Mouse (Mus musculus) lung, embryonic 14.5 days (tissue): Measurements from ENCODE around the gene Rsph1. TPM values are rescaled to one million over a fixed set of nuclear protein-coding genes. Genes with fewer than 3 reads are reported as not detected.

Experiments used
- ATAC-seq: fragments of 200-750 bp; cut with Nextera tagmentation; 2 replicates; pipeline ENCODE4 v1.8.0; 2017; ENCODE audit warnings: mild to moderate bottlenecking, moderate TSS enrichment, moderate library complexity; ENCODE audit not compliant: insufficient read depth
- DNase-seq: peaks from one replicate; pipeline ENCODE4 v3.0.0-alpha.2; 2015
- H3K27ac ChIP-seq: fragments of 300-500 bp; sonication (generic); 2 replicates; pipeline ENCODE4 v1.5.1; 2014; ENCODE audit warnings: low read depth, mild to moderate bottlenecking, moderate library complexity
- H3K27me3 ChIP-seq: fragments of 300-500 bp; sonication (generic); 2 replicates; pipeline ENCODE4 v1.6.1; 2014; ENCODE audit warnings: low read length, control low read depth; ENCODE audit not compliant: insufficient read depth
- H3K36me3 ChIP-seq: fragments of 300-500 bp; sonication (generic); 2 replicates; pipeline ENCODE4 v1.6.1; 2014; ENCODE audit warnings: control low read depth; ENCODE audit not compliant: insufficient read depth
- H3K4me1 ChIP-seq: fragments of 300-500 bp; sonication (generic); 2 replicates; pipeline ENCODE4 v1.6.1; 2014; ENCODE audit warnings: antibody characterized with exemption, control low read depth; ENCODE audit not compliant: insufficient read depth
- H3K4me2 ChIP-seq: fragments of 300-500 bp; sonication (generic); 2 replicates; pipeline ENCODE4 v1.6.1; 2014; ENCODE audit warnings: mild to moderate bottlenecking
- H3K4me3 ChIP-seq: fragments of 300-500 bp; sonication (generic); 2 replicates; pipeline ENCODE4 v1.5.1; 2014; ENCODE audit warnings: low read depth, low read length
- H3K9ac ChIP-seq: fragments of 300-500 bp; sonication (generic); 2 replicates; pipeline ENCODE4 v1.6.1; 2014
- H3K9me3 ChIP-seq: fragments of 300-500 bp; sonication (generic); 2 replicates; pipeline ENCODE4 v1.6.1; 2016; ENCODE audit warnings: low read depth, low read length, control low read depth
- CTCF ChIP-seq: IDR thresholded peaks from 2 replicates; pipeline ENCODE4 v1.5.1; 2016; ENCODE audit warnings: antibody characterized with exemption, low read depth
- WGBS: fragments of 180-500 bp; shearing (Covaris S2); extraction: QIAGEN DNeasy Blood & Tissue Kit; methylation state at CpG from one replicate; pipeline ENCODE4 v1.1.7; 2014; 5-methylcytosine and 5-hydroxymethylcytosine counted together
- polyA plus RNA-seq: library from polyadenylated mRNA; unstranded; fragments of >200 nt; fragmentation: Nextera tagmentation; extraction: Ambion mirVana; gene quantifications from 2 replicates; pipeline ENCODE4 v1.2.1, GENCODE M21; 2014

Gene Rsph1
- polyA plus RNA-seq, 1 experiment from 2014 or later = 0.86 TPM

GRCm38 (mm10) chr17:31232251-31233010, 44.8 kb downstream of the Rsph1 start:
- no peaks in the 10 kb centered on the region for H3K4me1 ChIP-seq

DNA sequence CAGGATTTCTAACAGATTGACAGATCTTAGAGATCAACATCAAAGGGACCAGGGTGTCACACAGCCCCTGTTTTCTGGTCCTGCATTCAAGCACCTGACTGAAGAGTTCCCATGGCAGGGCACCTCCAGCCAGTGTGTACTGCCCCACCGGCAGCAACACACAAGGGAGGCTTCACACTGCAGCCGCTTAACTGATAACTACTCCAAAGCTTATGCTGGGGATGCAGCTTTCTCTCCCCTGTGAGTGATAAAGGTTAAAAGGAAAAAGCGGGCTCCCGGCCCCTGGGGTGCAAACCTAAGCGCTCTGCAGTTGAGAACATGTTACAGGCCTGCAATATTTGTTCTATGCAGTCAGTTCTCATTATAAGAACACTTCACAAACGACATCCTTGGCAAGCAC, 45.4 kb downstream of the Rsph1 start:
- no peaks in the 10 kb centered on the region for H3K4me1 ChIP-seq
- no peaks in the 10 kb centered on the region for H3K36me3 ChIP-seq
- H3K9ac ChIP-seq = no peak overlapping the region
- TF ChIP-seq CTCF = no peak
- H3K27ac ChIP-seq = no peak overlapping the region
- H3K4me2 ChIP-seq = no peak overlapping the region
- 40% methylated on average over 6 of the region's 6 CpGs for WGBS
- no peak for DNase-seq
- no peaks in the 10 kb centered on the region for H3K27me3 ChIP-seq
- no peak overlapping the region for H3K4me3 ChIP-seq
- H3K9me3 ChIP-seq = no peaks in the 10 kb centered on the region
- no peak for ATAC-seq

More at GRCm38 (mm10) chr17:31232251-31233010, 44.8 kb downstream of the Rsph1 start:
- WGBS = 55% methylated on average over 8 of the region's 8 CpGs
- Histone ChIP-seq H3K36me3 (no peaks in the 10 kb centered on the region), H3K27ac (no peak overlapping the region), H3K4me3 (no peak overlapping the region), H3K27me3 (no peaks in the 10 kb centered on the region), H3K9ac (no peak overlapping the region), H3K4me2 (no peak overlapping the region), H3K9me3 (no peaks in the 10 kb centered on the region)
- DNase-seq (no peak), ATAC-seq (no peak)
- no peak for TF ChIP-seq CTCF

DNA sequence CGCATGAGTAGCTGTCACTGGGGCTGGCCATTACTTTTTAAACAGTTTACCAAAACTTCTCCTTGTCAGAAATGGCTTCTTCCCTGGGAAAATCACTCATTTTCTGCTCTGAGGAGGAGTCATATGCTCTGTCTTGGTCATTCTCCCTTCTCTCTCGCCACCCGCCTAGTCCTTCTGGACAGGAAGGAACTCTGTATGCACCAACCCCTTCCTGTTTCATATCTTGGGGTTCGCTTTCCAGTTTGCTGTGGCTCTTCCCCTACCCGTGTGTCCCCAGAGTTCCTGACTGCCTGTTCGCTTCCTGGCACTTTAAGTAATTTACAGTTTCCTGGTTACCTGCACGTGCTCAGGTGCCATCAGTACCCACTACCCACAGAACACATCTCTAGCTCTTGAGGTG, 50.3 kb downstream of the Rsph1 start:
- no peaks in the 10 kb centered on the region for H3K36me3 ChIP-seq
- 68% methylated on average over 7 of the region's 7 CpGs for WGBS

DNA sequence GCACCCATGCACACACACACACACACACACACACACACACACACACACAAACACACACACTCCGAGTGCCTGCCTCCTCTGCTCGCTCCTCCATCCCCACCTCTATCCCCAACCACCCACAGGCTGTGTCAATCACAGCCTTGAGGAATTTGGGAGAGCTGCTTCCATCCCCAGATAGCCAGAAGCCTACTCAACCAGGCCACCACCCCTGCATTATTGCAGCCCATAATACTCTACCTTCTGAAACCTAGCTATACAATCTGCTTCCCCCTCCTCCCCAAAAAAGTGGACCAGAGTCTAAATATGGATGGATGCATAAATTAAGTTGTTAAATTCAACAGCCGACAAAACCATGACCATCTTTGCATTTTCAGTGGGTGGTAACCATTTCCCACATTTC, 50.8 kb downstream of the Rsph1 start:
- ATAC-seq = no peak
- H3K9me3 ChIP-seq = no peaks in the 10 kb centered on the region
- TF ChIP-seq CTCF = no peak
- no peak overlapping the region for H3K4me3 ChIP-seq
- WGBS = 60% methylated on average over 3 of the region's 3 CpGs
- H3K4me1 ChIP-seq = peaks cover 11% of the 10 kb centered on the region; the same call in 1 of the 2 replicates
- H3K27ac ChIP-seq = no peak overlapping the region
- H3K36me3 ChIP-seq = no peaks in the 10 kb centered on the region
- no peak for DNase-seq
- no peak overlapping the region for H3K9ac ChIP-seq
- no peaks in the 10 kb centered on the region for H3K27me3 ChIP-seq
- no peak overlapping the region for H3K4me2 ChIP-seq

More for the DNA sequence above, 50.3 kb downstream of the Rsph1 start:
- Histone ChIP-seq H3K4me2 (no peak overlapping the region), H3K4me3 (no peak overlapping the region), H3K4me1 (peaks cover 11% of the 10 kb centered on the region; the same call in 1 of the 2 replicates), H3K9ac (no peak overlapping the region), H3K27me3 (no peaks in the 10 kb centered on the region), H3K27ac (no peak overlapping the region), H3K9me3 (no peaks in the 10 kb centered on the region)
- no peak for ATAC-seq
- TF ChIP-seq CTCF = no peak
- DNase-seq = no peak

- WGBS = 66% methylated on average over 8 of the region's 8 CpGs
- Histone ChIP-seq H3K36me3 (no peaks in the 10 kb centered on the region), H3K27ac (no peak overlapping the region), H3K27me3 (no peaks in the 10 kb centered on the region), H3K4me3 (no peak overlapping the region), H3K4me2 (no peak overlapping the region), H3K4me1 (peaks cover 11% of the 10 kb centered on the region; the same call in 1 of the 2 replicates), H3K9me3 (no peaks in the 10 kb centered on the region), H3K9ac (no peak overlapping the region)
- no peak for DNase-seq
- TF ChIP-seq CTCF = no peak
- no peak for ATAC-seq
Observed at GRCm38 (mm10) chr17:31224591-31224990, 52.6 kb downstream of the Rsph1 start.

- H3K9me3 ChIP-seq = no peaks in the 10 kb centered on the region
- no peak overlapping the region for H3K4me2 ChIP-seq
- whole genome bisulfite sequencing = 57% methylated on average over 7 of the region's 7 CpGs
- H3K27me3 ChIP-seq = no peaks in the 10 kb centered on the region
- DNase-seq (peak; percentile 44), ATAC-seq (no peak)
- H3K36me3 ChIP-seq = no peaks in the 10 kb centered on the region
- no peak overlapping the region for H3K4me3 ChIP-seq
- TF ChIP-seq CTCF = no peak
- peaks cover 11% of the 10 kb centered on the region; the same call in 1 of the 2 replicates for H3K4me1 ChIP-seq
- no peak overlapping the region for H3K9ac ChIP-seq
- H3K27ac ChIP-seq = no peak overlapping the region
Observed at GRCm38 (mm10) chr17:31223835-31224234, 53.3 kb downstream of the Rsph1 start.

- H3K9ac ChIP-seq = no peak overlapping the region
- no peaks in the 10 kb centered on the region for H3K9me3 ChIP-seq
- 29% methylated on average over 4 of the region's 4 CpGs for WGBS
- ATAC-seq (peak; percentile 62; the same call in 1 of the 2 replicates), DNase-seq (peak; percentile 60)
- H3K4me2 ChIP-seq = no peak overlapping the region
- no peak for TF ChIP-seq CTCF
- no peaks in the 10 kb centered on the region for H3K36me3 ChIP-seq
- H3K4me3 ChIP-seq = no peak overlapping the region
- H3K27ac ChIP-seq = no peak overlapping the region
- peaks cover 11% of the 10 kb centered on the region; the same call in 1 of the 2 replicates for H3K4me1 ChIP-seq
- no peaks in the 10 kb centered on the region for H3K27me3 ChIP-seq
Observed at GRCm38 (mm10) chr17:31222810-31223310, 54.3 kb downstream of the Rsph1 start.
